Mouse (Mus musculus): Measurements from ENCODE around the gene Gipc1. TPM values are rescaled to one million over a fixed set of nuclear protein-coding genes. Genes with fewer than 3 reads are reported as not detected.
A peak's percentile ranks its signal among the peaks of the same experiment; 100 is the strongest.

Gene Gipc1
- polyA plus RNA-seq (2015; fragmentation: Nextera tagmentation; extraction: Ambion mirVana): 123 and 134 TPM in 2 replicates

GRCm38 (mm10) chr8:83652030-83652743 lies at the start of gene Gipc1:
Gene Gipc1, plus strand, starts transcription at chr8:83652677.
- 5% methylated on average over 49 of the region's 50 CpGs for WGBS
- TF ChIP-seq EP300 (IDR thresholded peaks at IDR 0.05): peak; percentile 62; the same call in 1 of the 2 replicates
- TF ChIP-seq CTCF (IDR thresholded peaks at IDR 0.05): peak; percentile 21
- no peaks in the 10 kb centered on the region for H3K9me3 ChIP-seq (ENCODE audit: low read length)
- H3K4me1 ChIP-seq (ENCODE audit: insufficient read depth, low read depth, low read length): peaks cover 8% of the 10 kb centered on the region; the same call in 1 of the 2 replicates
- DNase-seq (ENCODE audit: low spot score) (peak; percentile 99), ATAC-seq (peak; percentile 95)
- H3K4me3 ChIP-seq (ENCODE audit: low read depth, low read length): peak within 1 kb of the TSS; percentile 95
- peak within 1 kb of the TSS; percentile 75 for H3K4me2 ChIP-seq (replicated peaks; ENCODE audit: low read depth, low read length)
- H3K36me3 ChIP-seq (ENCODE audit: insufficient read depth, low read length): no peaks in the 10 kb centered on the region
- H3K27me3 ChIP-seq (replicated peaks; ENCODE audit: insufficient read depth, low read length): no peaks in the 10 kb centered on the region
- H3K27ac ChIP-seq (ENCODE audit: low read length): peak within 1 kb of the TSS; percentile 91
- H3K9ac ChIP-seq (replicated peaks; ENCODE audit: low read depth): peak within 1 kb of the TSS; percentile 82

- Histone ChIP-seq H3K36me3 (ENCODE audit: insufficient read depth, low read length) (peaks cover 24% of the 10 kb centered on the region), H3K4me2 (replicated peaks; ENCODE audit: low read depth, low read length) (peak within 1 kb of the TSS; percentile 69), H3K27ac (ENCODE audit: low read length) (peak within 1 kb of the TSS; percentile 99), H3K9me3 (ENCODE audit: low read length) (no peaks in the 10 kb centered on the region), H3K4me3 (ENCODE audit: low read depth, low read length) (peak within 1 kb of the TSS; percentile 75), H3K4me1 (ENCODE audit: insufficient read depth, low read depth, low read length) (peaks cover 8% of the 10 kb centered on the region), H3K9ac (replicated peaks; ENCODE audit: low read depth) (peak within 1 kb of the TSS; percentile 94), H3K27me3 (replicated peaks; ENCODE audit: insufficient read depth, low read length) (no peaks in the 10 kb centered on the region)
- TF ChIP-seq EP300 (IDR thresholded peaks at IDR 0.05) (0 out of 2 replicates have a peak, but pooled peaks have one; percentile 6), CTCF (IDR thresholded peaks at IDR 0.05) (no peak)
- DNase-seq (ENCODE audit: low spot score): peak; percentile 99
- WGBS: under 1% methylated on average over 59 of the region's 69 CpGs
- peak; percentile 98 for ATAC-seq
These were observed 44.6 kb upstream of the Gipc1 start, which contains the start of the genes Tecr and Dnajb1 for GRCm38 (mm10) chr8:83607661-83608397. Gene Tecr, minus strand, starts transcription at chr8:83607971. Gene Dnajb1, plus strand, starts transcription at chr8:83608193.

- Histone ChIP-seq H3K4me1 (ENCODE audit: insufficient read depth, low read depth, low read length) (peaks cover 8% of the 10 kb centered on the region), H3K9ac (replicated peaks; ENCODE audit: low read depth) (peak overlapping the region; percentile 94), H3K4me2 (replicated peaks; ENCODE audit: low read depth, low read length) (peak overlapping the region; percentile 68), H3K27me3 (replicated peaks; ENCODE audit: insufficient read depth, low read length) (no peaks in the 10 kb centered on the region), H3K4me3 (ENCODE audit: low read depth, low read length) (peak overlapping the region; percentile 75), H3K9me3 (ENCODE audit: low read length) (no peaks in the 10 kb centered on the region), H3K27ac (ENCODE audit: low read length) (peak overlapping the region; percentile 99), H3K36me3 (ENCODE audit: insufficient read depth, low read length) (peaks cover 24% of the 10 kb centered on the region)
- WGBS: under 1% methylated on average over 49 of the region's 51 CpGs
- ATAC-seq (peak; percentile 77), DNase-seq (ENCODE audit: low spot score) (peak; percentile 93)
- TF ChIP-seq EP300 (IDR thresholded peaks at IDR 0.05) (0 out of 2 replicates have a peak, but pooled peaks have one; percentile 16), CTCF (IDR thresholded peaks at IDR 0.05) (peak; percentile 45)
These were observed 44.1 kb upstream of the Gipc1 start for GRCm38 (mm10) chr8:83608398-83608829.

DNA sequence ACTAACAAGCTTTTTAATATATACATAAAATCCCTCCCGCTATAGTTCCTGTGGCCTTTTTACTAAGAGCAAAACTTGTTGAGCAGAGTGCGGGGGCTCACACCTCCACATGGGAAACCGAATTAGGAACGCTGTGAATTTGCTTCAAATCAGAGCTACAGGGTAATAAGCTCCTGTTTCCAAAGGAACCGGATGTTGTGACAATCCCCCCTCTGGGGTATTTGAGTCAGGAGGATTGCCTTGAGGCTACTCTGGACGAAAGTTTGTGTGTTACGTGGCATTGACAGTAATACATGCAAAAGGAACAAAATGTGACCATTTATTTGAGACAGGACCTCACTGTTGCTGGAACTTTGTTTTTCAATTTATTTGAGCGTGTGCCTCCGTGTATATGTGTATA lies 43.4 kb upstream of the Gipc1 start:
- WGBS: 16% methylated on average over 9 of the region's 9 CpGs
- peaks cover 8% of the 10 kb centered on the region for H3K4me1 ChIP-seq (ENCODE audit: insufficient read depth, low read depth, low read length)
- H3K36me3 ChIP-seq (ENCODE audit: insufficient read depth, low read length): peaks cover 24% of the 10 kb centered on the region
- ATAC-seq: no peak
- TF ChIP-seq CTCF (IDR thresholded peaks at IDR 0.05) (no peak), EP300 (IDR thresholded peaks at IDR 0.05) (no peak)
- H3K27me3 ChIP-seq (replicated peaks; ENCODE audit: insufficient read depth, low read length): no peaks in the 10 kb centered on the region
- H3K4me2 ChIP-seq (replicated peaks; ENCODE audit: low read depth, low read length): peak overlapping the region; percentile 68
- H3K27ac ChIP-seq (ENCODE audit: low read length): peak overlapping the region; percentile 99; the same call in 1 of the 2 replicates
- peak overlapping the region; percentile 75 for H3K4me3 ChIP-seq (ENCODE audit: low read depth, low read length)
- DNase-seq (ENCODE audit: low spot score): no peak
- H3K9ac ChIP-seq (replicated peaks; ENCODE audit: low read depth): peak overlapping the region; percentile 94
- H3K9me3 ChIP-seq (ENCODE audit: low read length): no peaks in the 10 kb centered on the region

DNA sequence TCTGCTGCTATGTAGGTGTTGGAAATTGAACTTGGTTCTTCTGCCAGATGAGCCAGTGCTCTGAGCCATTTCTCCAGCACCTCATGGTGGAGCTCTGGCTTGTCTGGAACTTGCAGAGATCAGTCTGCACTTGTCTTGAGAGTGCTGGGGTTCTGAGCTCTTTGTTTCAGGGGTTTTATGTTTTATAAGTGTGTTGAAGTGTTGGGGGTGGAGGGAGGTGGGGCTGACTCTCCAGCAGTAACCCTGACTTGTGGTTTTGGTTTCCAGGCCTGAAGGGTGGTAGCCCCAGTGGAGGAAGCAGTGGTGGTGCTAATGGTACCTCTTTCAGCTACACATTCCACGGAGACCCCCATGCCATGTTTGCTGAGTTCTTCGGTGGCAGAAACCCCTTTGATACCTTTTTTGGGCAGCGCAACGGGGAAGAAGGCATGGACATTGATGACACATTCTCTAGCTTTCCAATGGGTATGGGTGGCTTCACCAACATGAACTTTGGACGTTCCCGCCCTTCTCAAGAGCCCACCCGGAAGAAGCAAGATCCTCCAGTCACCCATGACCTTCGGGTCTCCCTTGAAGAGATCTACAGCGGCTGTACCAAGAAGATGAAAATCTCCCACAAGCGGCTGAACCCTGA lies 42.8 kb upstream of the Gipc1 start:
- H3K4me1 ChIP-seq (ENCODE audit: insufficient read depth, low read depth, low read length): peaks cover 8% of the 10 kb centered on the region
- no peak overlapping the region for H3K27ac ChIP-seq (ENCODE audit: low read length)
- H3K36me3 ChIP-seq (ENCODE audit: insufficient read depth, low read length): peaks cover 24% of the 10 kb centered on the region
- ATAC-seq (no peak), DNase-seq (ENCODE audit: low spot score) (no peak)
- TF ChIP-seq EP300 (IDR thresholded peaks at IDR 0.05): no peak
- no peak for TF ChIP-seq CTCF (IDR thresholded peaks at IDR 0.05)
- H3K4me2 ChIP-seq (replicated peaks; ENCODE audit: low read depth, low read length): peak overlapping the region; percentile 68
- no peaks in the 10 kb centered on the region for H3K9me3 ChIP-seq (ENCODE audit: low read length)
- WGBS: 85% methylated on average over 10 of the region's 10 CpGs
- peak overlapping the region; percentile 75 for H3K4me3 ChIP-seq (ENCODE audit: low read depth, low read length)
- H3K9ac ChIP-seq (replicated peaks; ENCODE audit: low read depth): 0 out of 2 replicates have a peak overlapping the region, but pooled peaks have one; percentile 94
- H3K27me3 ChIP-seq (replicated peaks; ENCODE audit: insufficient read depth, low read length): no peaks in the 10 kb centered on the region

All from lung, postnatal 0 days (tissue).